Mouse (Mus musculus) midbrain, postnatal 0 days (tissue): ENCODE measurements at regions not wholly inside any gene's neighbourhood (a gene's known extent, or its start where the extent isn't known, plus 50 kb on each side); places are given as distances from the start of the nearest gene placed in this dataset.

Experiments
- ATAC-seq: fragments of 200-750 bp; cut with Nextera tagmentation; 2 replicates; pipeline ENCODE4 v1.8.0; 2017; ENCODE audit warnings: moderate number of reproducible peaks, mild to moderate bottlenecking, moderate TSS enrichment, moderate library complexity; ENCODE audit not compliant: low FRiP score
- DNase-seq: peaks from one replicate; pipeline ENCODE4 v3.0.0-alpha.2; 2015; ENCODE audit warnings: low spot score
- H3K27ac ChIP-seq: fragments of 300-500 bp; sonication (generic); 2 replicates; pipeline ENCODE4 v1.5.1; 2014; ENCODE audit warnings: low read depth, mild to moderate bottlenecking, low read length, mixed read lengths
- H3K27me3 ChIP-seq: fragments of 300-500 bp; sonication (generic); 2 replicates; pipeline ENCODE4 v1.6.1; 2014; ENCODE audit warnings: low read length, control low read depth, mixed read lengths; ENCODE audit not compliant: insufficient read depth
- H3K36me3 ChIP-seq: fragments of 300-500 bp; sonication (generic); 2 replicates; pipeline ENCODE4 v1.6.1; 2014; ENCODE audit warnings: low read length, control low read depth, mixed read lengths; ENCODE audit not compliant: insufficient read depth
- H3K4me1 ChIP-seq: fragments of 300-500 bp; sonication (generic); 2 replicates; pipeline ENCODE4 v1.6.1; 2014; ENCODE audit warnings: mild to moderate bottlenecking, control low read depth, antibody characterized with exemption, low read length, mixed read lengths; ENCODE audit not compliant: insufficient read depth
- H3K4me2 ChIP-seq: fragments of 300-500 bp; sonication (generic); 2 replicates; pipeline ENCODE4 v1.6.1; 2014; ENCODE audit warnings: low read depth, mild to moderate bottlenecking, low read length, mixed read lengths; ENCODE audit not compliant: poor library complexity, severe bottlenecking
- H3K4me3 ChIP-seq: fragments of 300-500 bp; sonication (generic); 2 replicates; pipeline ENCODE4 v1.5.1; 2014; ENCODE audit warnings: low read depth, mild to moderate bottlenecking, low read length, moderate library complexity
- H3K9ac ChIP-seq: fragments of 300-500 bp; sonication (generic); replicated peaks from 2 replicates; pipeline ENCODE4 v1.6.1; 2014; ENCODE audit warnings: mild to moderate bottlenecking, low read length, moderate library complexity, mixed read lengths; ENCODE audit not compliant: poor library complexity, severe bottlenecking
- H3K9me3 ChIP-seq: fragments of 300-500 bp; sonication (generic); 2 replicates; pipeline ENCODE4 v1.6.1; 2016; ENCODE audit warnings: low read length, control low read depth
- CTCF ChIP-seq: IDR thresholded peaks from 2 replicates; pipeline ENCODE4 v1.5.1; 2016; ENCODE audit warnings: antibody characterized with exemption, mild to moderate bottlenecking
- WGBS: fragments of 180-500 bp; shearing (Covaris S2); extraction: QIAGEN DNeasy Blood & Tissue Kit; methylation state at CpG from one replicate; pipeline ENCODE4 v1.1.7; 2014; 5-methylcytosine and 5-hydroxymethylcytosine counted together

GRCm38 (mm10) chr1:60823006-60823665 lies 63.7 kb upstream of the Ctla4 start:
- H3K4me3 ChIP-seq: no peak overlapping the region
- H3K36me3 ChIP-seq: no peaks in the 10 kb centered on the region
- H3K4me1 ChIP-seq: no peaks in the 10 kb centered on the region
- no peak for DNase-seq
- TF ChIP-seq CTCF: peak; percentile 52
- ATAC-seq: peak; percentile 20; the same call in 1 of the 2 replicates
- H3K27ac ChIP-seq: no peak overlapping the region
- no peaks in the 10 kb centered on the region for H3K27me3 ChIP-seq
- WGBS: 61% methylated on average over 8 of the region's 8 CpGs
- no peak overlapping the region for H3K9ac ChIP-seq
- H3K9me3 ChIP-seq: no peaks in the 10 kb centered on the region
- no peak overlapping the region for H3K4me2 ChIP-seq

- Histone ChIP-seq H3K9me3 (no peaks in the 10 kb centered on the region), H3K4me2 (no peak overlapping the region), H3K36me3 (no peaks in the 10 kb centered on the region), H3K4me3 (no peak overlapping the region), H3K4me1 (no peaks in the 10 kb centered on the region), H3K27ac (no peak overlapping the region), H3K9ac (no peak overlapping the region), H3K27me3 (no peaks in the 10 kb centered on the region)
- no peak for DNase-seq
- WGBS: 89% methylated on average over 5 of the region's 5 CpGs
- ATAC-seq: no peak
- TF ChIP-seq CTCF: no peak
Observed at GRCm38 (mm10) chr1:60824218-60825125, 62.3 kb upstream of the Ctla4 start.

GRCm38 (mm10) chr1:60825256-60826186 lies 61.3 kb upstream of the Ctla4 start:
- Histone ChIP-seq H3K4me1 (no peaks in the 10 kb centered on the region), H3K4me2 (no peak overlapping the region), H3K9ac (no peak overlapping the region), H3K4me3 (no peak overlapping the region), H3K9me3 (no peaks in the 10 kb centered on the region), H3K27ac (no peak overlapping the region), H3K27me3 (no peaks in the 10 kb centered on the region), H3K36me3 (no peaks in the 10 kb centered on the region)
- 69% methylated on average over 9 of the region's 9 CpGs for WGBS
- no peak for TF ChIP-seq CTCF
- ATAC-seq (no peak), DNase-seq (peak; percentile 31)

- Histone ChIP-seq H3K27ac (no peak overlapping the region), H3K4me1 (no peaks in the 10 kb centered on the region), H3K4me2 (no peak overlapping the region), H3K36me3 (no peaks in the 10 kb centered on the region), H3K4me3 (no peak overlapping the region), H3K9me3 (no peaks in the 10 kb centered on the region), H3K27me3 (no peaks in the 10 kb centered on the region), H3K9ac (no peak overlapping the region)
- ATAC-seq (no peak), DNase-seq (no peak)
- TF ChIP-seq CTCF: no peak
Observed at GRCm38 (mm10) chr1:60826981-60827380, 59.8 kb upstream of the Ctla4 start.

- H3K27ac ChIP-seq: no peak overlapping the region
- WGBS: 92% methylated on average over 6 of the region's 6 CpGs
- H3K27me3 ChIP-seq: no peaks in the 10 kb centered on the region
- TF ChIP-seq CTCF: no peak
- no peaks in the 10 kb centered on the region for H3K36me3 ChIP-seq
- no peaks in the 10 kb centered on the region for H3K4me1 ChIP-seq
- H3K4me2 ChIP-seq: no peak overlapping the region
- H3K9me3 ChIP-seq: no peaks in the 10 kb centered on the region
- no peak overlapping the region for H3K9ac ChIP-seq
- DNase-seq (no peak), ATAC-seq (no peak)
- H3K4me3 ChIP-seq: no peak overlapping the region
Observed at GRCm38 (mm10) chr1:60828152-60828551, 58.6 kb upstream of the Ctla4 start.
